Mouse (Mus musculus) myocyte (in vitro differentiated cells): ENCODE data around the gene Vwa8. TPM values are rescaled to one million over a fixed set of nuclear protein-coding genes. Genes with fewer than 3 reads are reported as not detected.
A peak's percentile ranks its signal among the peaks of the same experiment; 100 is the strongest.

Source experiments
- H3K27me3 ChIP-seq: one replicate; pipeline ENCODE4 v1.6.1; 2011; ENCODE audit not compliant: control insufficient read depth, insufficient read depth, insufficient read length
- H3K36me3 ChIP-seq: one replicate; pipeline ENCODE4 v1.6.1; 2011; ENCODE audit not compliant: control insufficient read depth, insufficient read depth
- H3K4me2 ChIP-seq: one replicate; pipeline ENCODE4 v1.6.1; 2011; ENCODE audit warnings: low read depth, control low read depth
- H3K4me3 ChIP-seq: one replicate; pipeline ENCODE4 v1.5.1; 2011; ENCODE audit warnings: mild to moderate bottlenecking, control low read depth, moderate library complexity
- H3K79me2 ChIP-seq: one replicate; pipeline ENCODE4 v1.6.1; 2011; ENCODE audit not compliant: control insufficient read depth, insufficient read depth
- H3ac ChIP-seq: one replicate; pipeline ENCODE4 v1.6.1; 2011; ENCODE audit not compliant: control insufficient read depth, insufficient read length
- CEBPB ChIP-seq: IDR thresholded peaks from 2 replicates; pipeline ENCODE4 v1.6.1; 2011; ENCODE audit warnings: mild to moderate bottlenecking, moderate library complexity; ENCODE audit not compliant: poor library complexity, insufficient read depth, severe bottlenecking
- E2F4 ChIP-seq: IDR thresholded peaks from one replicate; pipeline ENCODE4 v1.6.1; 2011; ENCODE audit warnings: mild to moderate bottlenecking, control low read depth, moderate library complexity; ENCODE audit not compliant: insufficient read depth
- MAX ChIP-seq: IDR thresholded peaks from one replicate; pipeline ENCODE4 v1.6.1; 2011; ENCODE audit warnings: low read depth, mild to moderate bottlenecking, control low read depth
- MYOD1 ChIP-seq, 3 experiments: IDR thresholded peaks; one replicate each; pipeline ENCODE4 v1.6.1; 2011; ENCODE audit warnings: control low read depth in 2 of 3, low read depth in 2 of 3, mild to moderate bottlenecking in 2 of 3, moderate library complexity in 1 of 3; ENCODE audit not compliant: insufficient read length in 2 of 3, control insufficient read depth in 1 of 3
- MYOG ChIP-seq, 3 experiments: IDR thresholded peaks; one replicate each; pipeline ENCODE4 v1.6.1; 2011; ENCODE audit warnings: control low read depth in 2 of 3, low read depth in 2 of 3, mild to moderate bottlenecking in 2 of 3; ENCODE audit not compliant: insufficient read length in 2 of 3, control insufficient read depth in 1 of 3, insufficient read depth in 1 of 3
- POLR2A ChIP-seq: IDR thresholded peaks from one replicate; pipeline ENCODE4 v1.6.1; 2011; ENCODE audit warnings: low read depth, mild to moderate bottlenecking, control low read depth, moderate library complexity; ENCODE audit not compliant: insufficient read length
- POLR2AphosphoS2 ChIP-seq: IDR thresholded peaks from one replicate; pipeline ENCODE4 v1.6.1; 2011; ENCODE audit warnings: low read depth, control low read depth; ENCODE audit not compliant: insufficient read length
- REST ChIP-seq: IDR thresholded peaks from one replicate; pipeline ENCODE4 v1.6.1; 2011; ENCODE audit warnings: mild to moderate bottlenecking, control low read depth, moderate library complexity; ENCODE audit not compliant: insufficient read depth, insufficient read length
- SRF ChIP-seq: IDR thresholded peaks from one replicate; pipeline ENCODE4 v1.6.1; 2011; ENCODE audit warnings: low read depth; ENCODE audit not compliant: control insufficient read depth, insufficient read length
- TCF12 ChIP-seq: IDR thresholded peaks from one replicate; pipeline ENCODE4 v1.6.1; 2011; ENCODE audit warnings: mild to moderate bottlenecking, control low read depth; ENCODE audit not compliant: poor library complexity, insufficient read depth, severe bottlenecking
- TCF3 ChIP-seq: IDR thresholded peaks from one replicate; pipeline ENCODE4 v1.6.1; 2011; ENCODE audit warnings: low read depth, control low read depth; ENCODE audit not compliant: insufficient read length
- USF1 ChIP-seq: IDR thresholded peaks from one replicate; pipeline ENCODE4 v1.6.1; 2011; ENCODE audit warnings: low read depth, mild to moderate bottlenecking, control low read depth, moderate library complexity
- polyA plus RNA-seq: library from polyadenylated mRNA; unstranded; fragments of >200 nt; fragmentation: generic; extraction: Trizol; gene quantifications from one replicate; pipeline ENCODE4 v1.2.1, GENCODE M21; 2012; ENCODE audit warnings: missing spikeins

The Vwa8 gene
- polyA plus RNA-seq, 1 experiment, result 20.1 TPM

DNA sequence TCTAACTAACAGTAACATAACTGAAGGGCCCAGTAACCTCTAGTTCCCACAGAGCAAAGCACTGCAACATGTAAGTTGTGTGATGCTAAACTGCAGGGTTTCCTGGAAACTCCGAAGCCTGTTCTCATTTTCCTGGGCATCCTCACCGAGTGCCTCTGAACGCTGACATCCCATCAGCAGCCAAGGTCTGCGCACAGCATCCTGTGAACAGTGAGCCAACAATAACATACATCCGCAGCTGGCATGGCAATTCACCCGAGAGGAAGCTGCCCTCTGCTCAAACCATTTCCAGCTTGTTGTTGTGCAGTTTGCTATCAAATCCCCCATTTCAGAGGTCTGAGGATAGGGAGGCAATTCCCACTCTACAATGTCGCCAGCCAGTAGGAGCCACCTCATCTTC lies 334.4 kb downstream of the Vwa8 start:
- no peak overlapping the region for H3K4me3 ChIP-seq
- no peaks in the 10 kb centered on the region for H3K36me3 ChIP-seq
- TF ChIP-seq E2F4 (no peak), SRF (no peak), MAX (no peak), POLR2AphosphoS2 (no peak), TCF3 (no peak), POLR2A (no peak), REST (no peak), TCF12 (no peak)
- H3K27me3 ChIP-seq, result no peaks in the 10 kb centered on the region
- H3K4me2 ChIP-seq, result no peak overlapping the region
- H3ac ChIP-seq, result no peak overlapping the region
- H3K79me2 ChIP-seq, result no peaks in the 10 kb centered on the region

DNA sequence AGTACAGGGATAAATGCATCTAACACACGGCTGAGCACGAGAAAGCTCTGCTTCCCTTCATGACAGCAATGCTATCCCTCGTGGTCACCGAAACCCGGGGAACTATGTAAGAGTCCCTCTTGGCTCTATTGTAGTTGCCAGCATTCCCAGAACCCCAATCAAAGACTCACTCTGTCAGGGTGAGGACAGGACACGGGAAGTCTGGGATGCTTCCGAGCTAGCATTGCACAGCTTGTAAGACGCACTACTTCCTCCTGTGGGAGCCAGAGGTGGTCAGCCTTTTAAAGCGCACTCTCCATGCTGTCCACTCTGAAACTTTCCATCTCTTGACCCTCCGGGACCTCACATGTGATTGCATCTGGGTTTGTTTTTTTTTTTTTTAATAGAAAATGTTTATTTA lies 335.2 kb downstream of the Vwa8 start:
- Histone ChIP-seq H3K4me2 (no peak overlapping the region), H3K79me2 (no peaks in the 10 kb centered on the region), H3ac (no peak overlapping the region), H3K4me3 (no peak overlapping the region), H3K36me3 (no peaks in the 10 kb centered on the region), H3K27me3 (no peaks in the 10 kb centered on the region)
- TF ChIP-seq USF1, result no peak
- no peak for TF ChIP-seq MYOD1 (IDR thresholded peaks at IDR 0.05; ENCODE audit: control insufficient read depth in 1 of 3, insufficient read length in 2 of 3, low read depth in 2 of 3)
- TF ChIP-seq MAX, result no peak
- no peak for TF ChIP-seq REST
- TF ChIP-seq CEBPB, result no peak
- TF ChIP-seq POLR2A, result no peak
- no peak for TF ChIP-seq POLR2AphosphoS2
- no peak for TF ChIP-seq TCF3
- TF ChIP-seq TCF12, result no peak
- TF ChIP-seq E2F4, result no peak
- TF ChIP-seq MYOG (IDR thresholded peaks at IDR 0.05; ENCODE audit: control insufficient read depth in 1 of 3, insufficient read depth in 1 of 3, insufficient read length in 2 of 3, low read depth in 2 of 3), result no peak
- TF ChIP-seq SRF, result no peak

DNA sequence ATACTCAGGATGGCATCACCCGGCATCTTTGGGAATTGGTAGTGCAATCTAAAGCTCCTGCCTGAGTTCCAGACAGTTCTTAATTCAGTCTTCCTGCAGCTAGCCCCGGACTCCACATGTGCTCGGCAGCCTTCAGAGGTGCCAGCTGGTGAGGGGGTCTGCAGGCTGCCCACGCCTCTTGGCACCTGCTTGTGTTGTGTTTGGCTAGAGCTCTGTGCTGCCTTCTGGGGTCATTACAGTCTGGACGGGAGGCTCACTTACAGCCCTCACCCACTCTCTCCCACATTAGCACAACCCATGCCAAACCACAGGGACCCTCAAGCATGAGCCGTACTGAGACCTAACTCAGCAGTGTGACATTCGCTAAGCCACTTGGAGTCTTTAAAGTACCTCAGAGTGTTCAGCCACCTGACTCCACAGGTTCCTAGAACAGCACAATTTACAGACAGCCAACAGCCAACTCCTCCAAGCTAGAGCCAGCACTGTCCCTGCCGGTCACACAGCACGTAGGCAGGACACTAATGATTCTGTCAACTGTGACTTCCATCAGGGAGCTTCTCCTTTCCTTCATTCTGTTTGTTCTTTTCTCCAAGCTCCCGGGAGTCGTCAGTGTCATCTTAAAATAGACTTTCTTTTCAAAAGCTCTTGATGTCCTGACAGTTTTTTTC lies 336.3 kb downstream of the Vwa8 start:
- H3K4me2 ChIP-seq, result no peak overlapping the region
- no peaks in the 10 kb centered on the region for H3K27me3 ChIP-seq
- TF ChIP-seq MYOG (IDR thresholded peaks at IDR 0.05; ENCODE audit: control insufficient read depth in 1 of 3, insufficient read depth in 1 of 3, insufficient read length in 2 of 3, low read depth in 2 of 3), result peak in 2 of 3 experiments; percentile 67 to 74
- peak in 2 of 3 experiments; percentile 61 to 84 for TF ChIP-seq MYOD1 (IDR thresholded peaks at IDR 0.05; ENCODE audit: control insufficient read depth in 1 of 3, insufficient read length in 2 of 3, low read depth in 2 of 3)
- no peak for TF ChIP-seq POLR2A
- TF ChIP-seq MAX, result no peak
- TF ChIP-seq CEBPB, result no peak
- no peak overlapping the region for H3ac ChIP-seq
- no peaks in the 10 kb centered on the region for H3K79me2 ChIP-seq
- no peak overlapping the region for H3K4me3 ChIP-seq
- H3K36me3 ChIP-seq, result no peaks in the 10 kb centered on the region

DNA sequence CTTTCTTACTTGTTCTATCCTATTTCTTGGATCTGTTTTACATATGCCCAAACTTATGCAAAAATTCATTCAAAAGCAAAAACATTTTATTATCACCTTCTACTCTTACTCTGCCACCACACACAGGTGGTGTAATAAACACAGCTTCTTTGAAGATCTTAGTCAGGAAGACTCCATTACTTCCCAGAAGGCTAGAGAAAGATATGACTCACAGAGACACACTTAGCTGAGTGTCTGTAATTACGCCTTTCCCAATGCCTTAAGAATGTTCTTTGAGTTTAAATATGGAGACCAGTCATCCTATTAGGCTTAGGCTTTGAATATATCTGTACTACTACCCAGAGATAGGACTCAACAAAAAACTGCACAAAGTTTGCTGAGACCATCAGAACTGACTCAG lies 338.1 kb downstream of the Vwa8 start:
- H3K4me2 ChIP-seq, result no peak overlapping the region
- H3K4me3 ChIP-seq, result no peak overlapping the region
- TF ChIP-seq POLR2A (no peak), POLR2AphosphoS2 (no peak), TCF12 (no peak), MYOD1 (IDR thresholded peaks at IDR 0.05; ENCODE audit: control insufficient read depth in 1 of 3, insufficient read length in 2 of 3, low read depth in 2 of 3) (no peak), MAX (no peak), USF1 (no peak), SRF (no peak), REST (no peak), E2F4 (no peak), MYOG (IDR thresholded peaks at IDR 0.05; ENCODE audit: control insufficient read depth in 1 of 3, insufficient read depth in 1 of 3, insufficient read length in 2 of 3, low read depth in 2 of 3) (no peak), CEBPB (no peak), TCF3 (no peak)
- H3K27me3 ChIP-seq, result no peaks in the 10 kb centered on the region
- no peaks in the 10 kb centered on the region for H3K36me3 ChIP-seq
- no peak overlapping the region for H3ac ChIP-seq
- H3K79me2 ChIP-seq, result no peaks in the 10 kb centered on the region

DNA sequence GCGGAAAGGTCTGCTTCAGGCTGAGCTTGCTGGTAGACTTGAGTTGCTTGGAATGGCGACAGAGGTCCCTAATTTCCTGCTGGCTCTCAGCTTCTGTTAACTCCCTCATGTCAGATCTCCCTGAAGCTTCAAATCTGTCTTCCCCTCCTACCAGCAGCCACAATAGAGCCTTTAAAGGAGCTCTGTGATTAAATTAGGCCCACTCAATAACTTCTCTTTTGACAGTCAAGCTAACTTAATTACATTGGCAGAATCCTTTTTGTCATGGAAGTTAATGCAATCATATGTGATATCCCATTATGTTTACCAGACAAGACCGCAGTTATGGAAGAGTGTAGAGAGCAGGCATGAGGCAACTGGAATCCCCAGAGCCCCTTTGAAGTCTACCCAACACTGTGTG lies 347.9 kb downstream of the Vwa8 start:
- TF ChIP-seq E2F4 (no peak), REST (no peak), MAX (no peak), USF1 (no peak), POLR2AphosphoS2 (no peak), MYOD1 (IDR thresholded peaks at IDR 0.05; ENCODE audit: control insufficient read depth in 1 of 3, insufficient read length in 2 of 3, low read depth in 2 of 3) (no peak)
- no peak overlapping the region for H3ac ChIP-seq

More for the DNA sequence above, 347.9 kb downstream of the Vwa8 start:
- H3K4me3 ChIP-seq, result no peak overlapping the region
- H3K4me2 ChIP-seq, result no peak overlapping the region
- no peaks in the 10 kb centered on the region for H3K79me2 ChIP-seq
- no peaks in the 10 kb centered on the region for H3K27me3 ChIP-seq
- H3K36me3 ChIP-seq, result peaks cover 9% of the 10 kb centered on the region
